Mouse (Mus musculus) limb, embryonic 12.5 days (tissue): ENCODE measurements at regions not wholly inside any gene's neighbourhood (a gene's known extent, or its start where the extent isn't known, plus 50 kb on each side); places are given as distances from the start of the nearest gene placed in this dataset.

Experiments
- ATAC-seq: fragments of 200-750 bp; cut with Nextera tagmentation; 2 replicates; pipeline ENCODE4 v1.8.0; 2017; ENCODE audit warnings: low read depth, moderate TSS enrichment; ENCODE audit not compliant: insufficient number of reproducible peaks, insufficient read depth, low FRiP score, low TSS enrichment
- H3K27ac ChIP-seq: fragments of 300-500 bp; sonication (generic); 2 replicates; pipeline ENCODE4 v1.5.1; 2016; ENCODE audit warnings: mild to moderate bottlenecking, moderate library complexity
- H3K27me3 ChIP-seq: fragments of 300-500 bp; sonication (generic); 2 replicates; pipeline ENCODE4 v1.6.1; 2016; ENCODE audit warnings: mild to moderate bottlenecking, moderate library complexity
- H3K36me3 ChIP-seq: fragments of 300-500 bp; sonication (generic); 2 replicates; pipeline ENCODE4 v1.6.1; 2016; ENCODE audit warnings: mild to moderate bottlenecking, moderate library complexity
- H3K4me1 ChIP-seq: fragments of 300-500 bp; sonication (generic); replicated peaks from 2 replicates; pipeline ENCODE4 v1.6.1; 2016
- H3K4me2 ChIP-seq: fragments of 300-500 bp; sonication (generic); 2 replicates; pipeline ENCODE4 v1.6.1; 2016; ENCODE audit warnings: mild to moderate bottlenecking, moderate library complexity
- H3K4me3 ChIP-seq: fragments of 300-500 bp; sonication (generic); replicated peaks from 2 replicates; pipeline ENCODE4 v1.5.1; 2016; ENCODE audit warnings: mild to moderate bottlenecking
- H3K9ac ChIP-seq: fragments of 300-500 bp; sonication (generic); replicated peaks from 2 replicates; pipeline ENCODE4 v1.6.1; 2016; ENCODE audit warnings: mild to moderate bottlenecking, moderate library complexity
- H3K9me3 ChIP-seq: fragments of 300-500 bp; sonication (generic); 2 replicates; pipeline ENCODE4 v1.6.1; 2016; ENCODE audit warnings: mild to moderate bottlenecking, moderate library complexity
- WGBS: fragments of 180-500 bp; shearing (Covaris S2); methylation state at CpG from one replicate; pipeline ENCODE4 v1.1.7; 2016; 5-methylcytosine and 5-hydroxymethylcytosine counted together

GRCm38 (mm10) chr16:5578333-5578732 is 306.8 kb upstream of the Rbfox1 start:
- no peak overlapping the region for H3K9ac ChIP-seq
- H3K9me3 ChIP-seq = no peaks in the 10 kb centered on the region
- no peak overlapping the region for H3K27ac ChIP-seq
- no peaks in the 10 kb centered on the region for H3K27me3 ChIP-seq
- ATAC-seq = no peak
- no peak overlapping the region for H3K4me3 ChIP-seq
- 78% methylated on average over 3 of the region's 3 CpGs for WGBS
- no peak overlapping the region for H3K4me2 ChIP-seq
- 0 out of 2 replicates have a peak, but pooled peaks cover 7% of the 10 kb centered on the region for H3K4me1 ChIP-seq
- no peaks in the 10 kb centered on the region for H3K36me3 ChIP-seq

- no peak overlapping the region for H3K4me2 ChIP-seq
- no peak overlapping the region for H3K9ac ChIP-seq
- no peak for ATAC-seq
- no peaks in the 10 kb centered on the region for H3K36me3 ChIP-seq
- H3K27me3 ChIP-seq = no peaks in the 10 kb centered on the region
- H3K4me1 ChIP-seq = 0 out of 2 replicates have a peak, but pooled peaks cover 15% of the 10 kb centered on the region
- no peaks in the 10 kb centered on the region for H3K9me3 ChIP-seq
- no peak overlapping the region for H3K27ac ChIP-seq
- H3K4me3 ChIP-seq = no peak overlapping the region
These were observed 312.4 kb upstream of the Rbfox1 start for GRCm38 (mm10) chr16:5572780-5573179.

GRCm38 (mm10) chr16:5570619-5571018 is 314.5 kb upstream of the Rbfox1 start:
- Histone ChIP-seq H3K4me2 (no peak overlapping the region), H3K9ac (no peak overlapping the region), H3K9me3 (no peaks in the 10 kb centered on the region), H3K4me1 (0 out of 2 replicates have a peak, but pooled peaks cover 15% of the 10 kb centered on the region), H3K36me3 (no peaks in the 10 kb centered on the region), H3K27me3 (no peaks in the 10 kb centered on the region), H3K4me3 (no peak overlapping the region), H3K27ac (no peak overlapping the region)
- 98% methylated on average over 4 of the region's 4 CpGs for WGBS
- no peak for ATAC-seq

GRCm38 (mm10) chr16:5569101-5569500 is 313.3 kb upstream of the Eef2kmt start:
- Histone ChIP-seq H3K9me3 (no peaks in the 10 kb centered on the region), H3K27ac (no peak overlapping the region), H3K4me2 (no peak overlapping the region), H3K36me3 (no peaks in the 10 kb centered on the region), H3K4me3 (no peak overlapping the region), H3K27me3 (no peaks in the 10 kb centered on the region), H3K9ac (no peak overlapping the region), H3K4me1 (0 out of 2 replicates have a peak, but pooled peaks cover 9% of the 10 kb centered on the region)
- ATAC-seq = no peak
- 62% methylated on average over 10 of the region's 10 CpGs for WGBS

GRCm38 (mm10) chr16:5549026-5549425 is 293.2 kb upstream of the Eef2kmt start:
- no peak for ATAC-seq
- WGBS = 45% methylated on average over 6 of the region's 6 CpGs

GRCm38 (mm10) chr16:5548602-5549001 is 292.8 kb upstream of the Eef2kmt start:
- no peaks in the 10 kb centered on the region for H3K9me3 ChIP-seq
- ATAC-seq = no peak
- 73% methylated on average over 3 of the region's 3 CpGs for WGBS

More at GRCm38 (mm10) chr16:5549026-5549425, 293.2 kb upstream of the Eef2kmt start:
- H3K4me1 ChIP-seq = no peaks in the 10 kb centered on the region
- H3K9me3 ChIP-seq = no peaks in the 10 kb centered on the region
- H3K27ac ChIP-seq = no peak overlapping the region
- H3K4me2 ChIP-seq = no peak overlapping the region
- H3K27me3 ChIP-seq = no peaks in the 10 kb centered on the region
- no peak overlapping the region for H3K4me3 ChIP-seq
- no peak overlapping the region for H3K9ac ChIP-seq
- H3K36me3 ChIP-seq = no peaks in the 10 kb centered on the region

GRCm38 (mm10) chr16:5546808-5547207 is 291.0 kb upstream of the Eef2kmt start:
- Histone ChIP-seq H3K27me3 (no peaks in the 10 kb centered on the region), H3K4me2 (no peak overlapping the region), H3K9ac (no peak overlapping the region), H3K9me3 (no peaks in the 10 kb centered on the region), H3K4me1 (no peaks in the 10 kb centered on the region), H3K27ac (no peak overlapping the region), H3K4me3 (no peak overlapping the region), H3K36me3 (no peaks in the 10 kb centered on the region)
- no peak for ATAC-seq
- 44% methylated on average over 4 of the region's 4 CpGs for WGBS

More at GRCm38 (mm10) chr16:5548602-5549001, 292.8 kb upstream of the Eef2kmt start:
- H3K36me3 ChIP-seq = no peaks in the 10 kb centered on the region
- no peaks in the 10 kb centered on the region for H3K4me1 ChIP-seq
- no peak overlapping the region for H3K27ac ChIP-seq
- no peak overlapping the region for H3K4me2 ChIP-seq
- no peaks in the 10 kb centered on the region for H3K27me3 ChIP-seq
- H3K4me3 ChIP-seq = no peak overlapping the region
- H3K9ac ChIP-seq = no peak overlapping the region

- H3K4me1 ChIP-seq = no peaks in the 10 kb centered on the region
- no peaks in the 10 kb centered on the region for H3K9me3 ChIP-seq
- 73% methylated on average over 8 of the region's 8 CpGs for WGBS
- no peaks in the 10 kb centered on the region for H3K36me3 ChIP-seq
- ATAC-seq = no peak
- no peak overlapping the region for H3K4me3 ChIP-seq
- H3K4me2 ChIP-seq = no peak overlapping the region
- H3K27me3 ChIP-seq = no peaks in the 10 kb centered on the region
- H3K27ac ChIP-seq = no peak overlapping the region
- no peak overlapping the region for H3K9ac ChIP-seq
These were observed 290.0 kb upstream of the Eef2kmt start for GRCm38 (mm10) chr16:5545801-5546200.

- Histone ChIP-seq H3K4me1 (no peaks in the 10 kb centered on the region), H3K27ac (no peak overlapping the region), H3K27me3 (no peaks in the 10 kb centered on the region), H3K4me2 (no peak overlapping the region), H3K9me3 (no peaks in the 10 kb centered on the region), H3K4me3 (no peak overlapping the region), H3K36me3 (no peaks in the 10 kb centered on the region), H3K9ac (no peak overlapping the region)
- WGBS = 60% methylated on average over 2 of the region's 2 CpGs
- no peak for ATAC-seq
These were observed 288.7 kb upstream of the Eef2kmt start for GRCm38 (mm10) chr16:5544436-5544835.

GRCm38 (mm10) chr16:5538836-5539510 is 283.2 kb upstream of the Eef2kmt start:
- Histone ChIP-seq H3K36me3 (no peaks in the 10 kb centered on the region), H3K27me3 (peaks cover 23% of the 10 kb centered on the region), H3K9ac (no peak overlapping the region), H3K27ac (no peak overlapping the region), H3K4me3 (no peak overlapping the region), H3K4me1 (peaks cover 8% of the 10 kb centered on the region; the same call in 1 of the 2 replicates), H3K9me3 (no peaks in the 10 kb centered on the region), H3K4me2 (no peak overlapping the region)
- 55% methylated on average over 10 of the region's 10 CpGs for WGBS
- no peak for ATAC-seq

DNA sequence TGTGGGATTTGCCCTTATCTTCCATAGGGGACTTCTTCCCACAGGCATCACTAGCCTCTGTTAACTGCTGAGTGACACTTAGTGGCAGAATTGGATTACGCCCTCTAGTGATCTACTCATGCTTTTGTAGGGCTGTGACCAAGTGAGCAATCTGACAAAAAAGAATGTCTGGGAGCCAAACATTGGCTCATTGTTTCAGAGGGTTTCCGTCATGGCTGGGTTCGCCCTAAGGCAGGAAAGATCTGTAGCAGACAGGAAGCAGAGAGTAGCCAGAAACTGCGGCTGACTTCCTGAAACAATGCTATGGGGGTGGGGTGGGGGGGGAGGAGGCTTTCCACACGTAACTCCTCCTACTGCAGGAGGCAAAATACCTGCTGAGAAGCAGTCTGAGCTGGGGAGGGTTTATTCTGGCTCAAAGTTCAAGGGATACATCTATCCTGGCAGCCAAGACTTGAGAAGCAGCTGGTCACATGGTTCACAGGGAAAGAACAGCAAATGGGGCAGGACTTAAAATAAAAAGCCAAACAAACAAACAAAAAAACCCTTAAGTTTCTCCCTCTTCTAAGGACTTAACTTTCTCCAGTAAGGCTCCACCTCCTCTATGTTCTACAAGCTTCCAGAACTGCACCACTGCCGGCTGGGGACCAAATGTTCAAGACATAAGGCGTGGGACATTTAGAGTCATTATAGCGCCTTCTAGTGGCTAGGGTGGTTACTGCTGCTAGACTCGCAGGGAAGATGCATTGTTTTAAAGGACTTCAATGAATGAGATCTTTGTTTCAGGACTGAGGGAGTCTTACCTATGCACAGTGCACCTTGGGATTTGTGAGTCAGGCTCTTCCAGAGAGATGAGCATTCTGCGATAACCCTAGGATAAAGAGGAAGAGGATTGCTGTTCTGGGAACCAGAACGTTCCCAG is 281.8 kb upstream of the Eef2kmt start:
- H3K9me3 ChIP-seq = no peaks in the 10 kb centered on the region
- no peak overlapping the region for H3K4me3 ChIP-seq
- ATAC-seq = no peak
- WGBS = 47% methylated on average over 11 of the region's 11 CpGs
- peaks cover 27% of the 10 kb centered on the region for H3K27me3 ChIP-seq
- no peak overlapping the region for H3K4me2 ChIP-seq
- H3K27ac ChIP-seq = no peak overlapping the region
- H3K4me1 ChIP-seq = peaks cover 8% of the 10 kb centered on the region; the same call in 1 of the 2 replicates
- no peak overlapping the region for H3K9ac ChIP-seq
- H3K36me3 ChIP-seq = no peaks in the 10 kb centered on the region
